Mouse (Mus musculus): ENCODE results near the gene B4galt5.

B4galt5 gene

GRCm38 (mm10) chr2:167309286-167309685 lies 39.7 kb downstream of the B4galt5 start:
- H3K4me3 ChIP-seq (replicated peaks; ENCODE audit: low read length) = no peak overlapping the region
- peaks cover 73% of the 10 kb centered on the region for H3K36me3 ChIP-seq (ENCODE audit: insufficient read depth, low read length)
- TF ChIP-seq NANOG (IDR thresholded peaks at IDR 0.05; ENCODE audit: borderline replicate concordance, low read length) (no peak), POU5F1 (IDR thresholded peaks at IDR 0.05; ENCODE audit: borderline replicate concordance, low read length) (no peak), CTCF (conservative IDR thresholded peaks at IDR 0.05; ENCODE audit: low read length) (no peak)
- no peaks in the 10 kb centered on the region for H3K9me3 ChIP-seq (ENCODE audit: low read length)
- peaks cover 62% of the 10 kb centered on the region for H3K4me1 ChIP-seq (replicated peaks; ENCODE audit: low read depth, low read length)
- H3K27me3 ChIP-seq (ENCODE audit: insufficient read depth, low read length) = no peaks in the 10 kb centered on the region

- Histone ChIP-seq H3K27me3 (ENCODE audit: insufficient read depth, low read length) (no peaks in the 10 kb centered on the region), H3K36me3 (ENCODE audit: insufficient read depth, low read length) (peaks cover 89% of the 10 kb centered on the region), H3K9me3 (ENCODE audit: low read length) (no peaks in the 10 kb centered on the region), H3K4me1 (replicated peaks; ENCODE audit: low read depth, low read length) (peaks cover 55% of the 10 kb centered on the region), H3K4me3 (replicated peaks; ENCODE audit: low read length) (no peak overlapping the region)
- TF ChIP-seq NANOG (IDR thresholded peaks at IDR 0.05; ENCODE audit: borderline replicate concordance, low read length) (no peak), POU5F1 (IDR thresholded peaks at IDR 0.05; ENCODE audit: borderline replicate concordance, low read length) (no peak), CTCF (conservative IDR thresholded peaks at IDR 0.05; ENCODE audit: low read length) (no peak)
Measured at GRCm38 (mm10) chr2:167307716-167308115, 41.3 kb downstream of the B4galt5 start.

GRCm38 (mm10) chr2:167306626-167307541 lies 42.1 kb downstream of the B4galt5 start:
- Histone ChIP-seq H3K9me3 (ENCODE audit: low read length) (no peaks in the 10 kb centered on the region), H3K4me1 (replicated peaks; ENCODE audit: low read depth, low read length) (peaks cover 49% of the 10 kb centered on the region), H3K4me3 (replicated peaks; ENCODE audit: low read length) (no peak overlapping the region), H3K36me3 (ENCODE audit: insufficient read depth, low read length) (peaks cover 94% of the 10 kb centered on the region), H3K27me3 (ENCODE audit: insufficient read depth, low read length) (no peaks in the 10 kb centered on the region)
- TF ChIP-seq CTCF (conservative IDR thresholded peaks at IDR 0.05; ENCODE audit: low read length) (no peak), POU5F1 (IDR thresholded peaks at IDR 0.05; ENCODE audit: borderline replicate concordance, low read length) (no peak), NANOG (IDR thresholded peaks at IDR 0.05; ENCODE audit: borderline replicate concordance, low read length) (no peak)

GRCm38 (mm10) chr2:167306273-167306594 lies 42.7 kb downstream of the B4galt5 start:
- Histone ChIP-seq H3K36me3 (ENCODE audit: insufficient read depth, low read length) (peaks cover 94% of the 10 kb centered on the region), H3K4me1 (replicated peaks; ENCODE audit: low read depth, low read length) (peaks cover 51% of the 10 kb centered on the region), H3K9me3 (ENCODE audit: low read length) (no peaks in the 10 kb centered on the region), H3K4me3 (replicated peaks; ENCODE audit: low read length) (no peak overlapping the region), H3K27me3 (ENCODE audit: insufficient read depth, low read length) (no peaks in the 10 kb centered on the region)
- no peak for TF ChIP-seq CTCF (conservative IDR thresholded peaks at IDR 0.05; ENCODE audit: low read length)
- TF ChIP-seq NANOG (IDR thresholded peaks at IDR 0.05; ENCODE audit: borderline replicate concordance, low read length) = no peak
- TF ChIP-seq POU5F1 (IDR thresholded peaks at IDR 0.05; ENCODE audit: borderline replicate concordance, low read length) = no peak

GRCm38 (mm10) chr2:167305382-167306272 lies 43.4 kb downstream of the B4galt5 start:
- Histone ChIP-seq H3K36me3 (ENCODE audit: insufficient read depth, low read length) (peaks cover 93% of the 10 kb centered on the region), H3K4me1 (replicated peaks; ENCODE audit: low read depth, low read length) (peaks cover 56% of the 10 kb centered on the region), H3K9me3 (ENCODE audit: low read length) (no peaks in the 10 kb centered on the region), H3K4me3 (replicated peaks; ENCODE audit: low read length) (no peak overlapping the region), H3K27me3 (ENCODE audit: insufficient read depth, low read length) (no peaks in the 10 kb centered on the region)
- TF ChIP-seq CTCF (conservative IDR thresholded peaks at IDR 0.05; ENCODE audit: low read length) = no peak
- TF ChIP-seq POU5F1 (IDR thresholded peaks at IDR 0.05; ENCODE audit: borderline replicate concordance, low read length) = no peak
- TF ChIP-seq NANOG (IDR thresholded peaks at IDR 0.05; ENCODE audit: borderline replicate concordance, low read length) = no peak

- Histone ChIP-seq H3K4me3 (replicated peaks; ENCODE audit: low read length) (no peak overlapping the region), H3K9me3 (ENCODE audit: low read length) (no peaks in the 10 kb centered on the region), H3K4me1 (replicated peaks; ENCODE audit: low read depth, low read length) (peaks cover 56% of the 10 kb centered on the region), H3K36me3 (ENCODE audit: insufficient read depth, low read length) (peaks cover 94% of the 10 kb centered on the region), H3K27me3 (ENCODE audit: insufficient read depth, low read length) (no peaks in the 10 kb centered on the region)
- TF ChIP-seq CTCF (conservative IDR thresholded peaks at IDR 0.05; ENCODE audit: low read length) (no peak), NANOG (IDR thresholded peaks at IDR 0.05; ENCODE audit: borderline replicate concordance, low read length) (no peak), POU5F1 (IDR thresholded peaks at IDR 0.05; ENCODE audit: borderline replicate concordance, low read length) (no peak)
Measured at GRCm38 (mm10) chr2:167304651-167305381, 44.2 kb downstream of the B4galt5 start.

- no peaks in the 10 kb centered on the region for H3K9me3 ChIP-seq (ENCODE audit: low read length)
- no peak for TF ChIP-seq CTCF (conservative IDR thresholded peaks at IDR 0.05; ENCODE audit: low read length)
- TF ChIP-seq NANOG (IDR thresholded peaks at IDR 0.05; ENCODE audit: borderline replicate concordance, low read length) = no peak
- no peak for TF ChIP-seq POU5F1 (IDR thresholded peaks at IDR 0.05; ENCODE audit: borderline replicate concordance, low read length)
- H3K4me3 ChIP-seq (replicated peaks; ENCODE audit: low read length) = no peak overlapping the region
- peaks cover 92% of the 10 kb centered on the region for H3K36me3 ChIP-seq (ENCODE audit: insufficient read depth, low read length)
- no peaks in the 10 kb centered on the region for H3K27me3 ChIP-seq (ENCODE audit: insufficient read depth, low read length)
- H3K4me1 ChIP-seq (replicated peaks; ENCODE audit: low read depth, low read length) = peaks cover 60% of the 10 kb centered on the region
Measured at GRCm38 (mm10) chr2:167303806-167304205, 45.2 kb downstream of the B4galt5 start.

- H3K4me1 ChIP-seq (replicated peaks; ENCODE audit: low read depth, low read length) = peaks cover 65% of the 10 kb centered on the region
- TF ChIP-seq POU5F1 (IDR thresholded peaks at IDR 0.05; ENCODE audit: borderline replicate concordance, low read length) = no peak
- TF ChIP-seq CTCF (conservative IDR thresholded peaks at IDR 0.05; ENCODE audit: low read length) = no peak
- TF ChIP-seq NANOG (IDR thresholded peaks at IDR 0.05; ENCODE audit: borderline replicate concordance, low read length) = no peak
- H3K9me3 ChIP-seq (ENCODE audit: low read length) = no peaks in the 10 kb centered on the region
- H3K27me3 ChIP-seq (ENCODE audit: insufficient read depth, low read length) = no peaks in the 10 kb centered on the region
- peaks cover 94% of the 10 kb centered on the region for H3K36me3 ChIP-seq (ENCODE audit: insufficient read depth, low read length)
- no peak overlapping the region for H3K4me3 ChIP-seq (replicated peaks; ENCODE audit: low read length)
Measured at GRCm38 (mm10) chr2:167303196-167303595, 45.8 kb downstream of the B4galt5 start.

All from E14TG2a.4 (cell line).